Mouse (Mus musculus) MEL (cell line): ENCODE results near the gene Nat9. TPM values are rescaled to one million over a fixed set of nuclear protein-coding genes. Genes with fewer than 3 reads are reported as not detected.
A peak's percentile ranks its signal among the peaks of the same experiment; 100 is the strongest.

ENCODE experiments used
- DNase-seq: peaks from one replicate; pipeline ENCODE4 v3.0.0; 2011; ENCODE audit warnings: low read depth, low spot score
- H3K27ac ChIP-seq: 2 replicates; pipeline ENCODE4 v1.5.1; 2012; ENCODE audit warnings: low read depth, mild to moderate bottlenecking, control low read depth, low read length, moderate library complexity; ENCODE audit not compliant: control insufficient read depth
- H3K27me3 ChIP-seq, 2 experiments: fragments of 150-350 bp in 1 of 2; sonication (generic) in 1 of 2; 2 replicates each; pipeline ENCODE4 v1.6.1; 2012; ENCODE audit warnings: low read length in 2 of 2, mild to moderate bottlenecking in 2 of 2, improper control_type of control experiment in 1 of 2, moderate library complexity in 1 of 2; ENCODE audit not compliant: insufficient read depth in 2 of 2, control insufficient read depth in 1 of 2
- H3K36me3 ChIP-seq, 2 experiments: 2 replicates each; pipeline ENCODE4 v1.6.1; 2012 to 2014; ENCODE audit warnings: low read length in 2 of 2, improper control_type of control experiment in 1 of 2, inconsistent platforms in 1 of 2, mild to moderate bottlenecking in 1 of 2; ENCODE audit not compliant: insufficient read depth in 2 of 2, control insufficient read depth in 1 of 2
- H3K4me1 ChIP-seq, 2 experiments: fragments of 150-350 bp in 1 of 2; sonication (generic) in 1 of 2; 2 replicates each; pipeline ENCODE4 v1.6.1; 2012; ENCODE audit warnings: low read length in 2 of 2, improper control_type of control experiment in 1 of 2, mild to moderate bottlenecking in 1 of 2; ENCODE audit not compliant: insufficient read depth in 2 of 2, control insufficient read depth in 1 of 2
- H3K4me3 ChIP-seq, 2 experiments: fragments of 150-350 bp in 1 of 2; sonication (generic) in 1 of 2; 2 replicates each; pipeline ENCODE4 v1.5.1; 2012; ENCODE audit warnings: low read depth in 2 of 2, low read length in 2 of 2, mild to moderate bottlenecking in 2 of 2, moderate library complexity in 2 of 2, control low read depth in 1 of 2, improper control_type of control experiment in 1 of 2; ENCODE audit not compliant: control insufficient read depth in 1 of 2, insufficient read depth in 1 of 2
- H3K79me2 ChIP-seq: 2 replicates; pipeline ENCODE4 v1.6.1; 2012; ENCODE audit warnings: mild to moderate bottlenecking, low read length, moderate library complexity; ENCODE audit not compliant: control insufficient read depth, poor library complexity, insufficient read depth
- H3K9ac ChIP-seq: 2 replicates; pipeline ENCODE4 v1.6.1; 2012; ENCODE audit warnings: low read depth, mild to moderate bottlenecking, control low read depth, low read length, moderate library complexity; ENCODE audit not compliant: control insufficient read depth, poor library complexity, severe bottlenecking
- H3K9me3 ChIP-seq: fragments of 150-350 bp; sonication (generic); replicated peaks from 2 replicates; pipeline ENCODE4 v1.6.1; 2012; ENCODE audit warnings: mild to moderate bottlenecking, low read length, improper control_type of control experiment, moderate library complexity; ENCODE audit not compliant: insufficient read depth
- ELF1 ChIP-seq: IDR thresholded peaks from 2 replicates; pipeline ENCODE4 v1.6.1; 2014; ENCODE audit warnings: low read depth, mild to moderate bottlenecking, inconsistent platforms, low read length, improper control_type of control experiment, moderate library complexity
- EP300 ChIP-seq, 2 experiments: IDR thresholded peaks; 2 replicates each; pipeline ENCODE4 v1.6.1; 2011; ENCODE audit warnings: improper control_type of control experiment in 2 of 2, low read length in 2 of 2, low read depth in 1 of 2, mild to moderate bottlenecking in 1 of 2
- ETS1 ChIP-seq: IDR thresholded peaks from 2 replicates; pipeline ENCODE4 v1.6.1; 2012; ENCODE audit warnings: low read depth, mild to moderate bottlenecking, inconsistent platforms, low read length, improper control_type of control experiment, moderate library complexity
- GABPA ChIP-seq: IDR thresholded peaks from 2 replicates; pipeline ENCODE4 v1.6.1; 2012; ENCODE audit warnings: low read depth, mild to moderate bottlenecking, inconsistent platforms, low read length, improper control_type of control experiment, moderate library complexity
- GATA1 ChIP-seq: IDR thresholded peaks from 2 replicates; pipeline ENCODE4 v1.6.1; 2011; ENCODE audit warnings: low read depth, low read length, improper control_type of control experiment
- MXI1 ChIP-seq: IDR thresholded peaks from 2 replicates; pipeline ENCODE4 v1.6.1; 2011; ENCODE audit warnings: mild to moderate bottlenecking, low read depth, low read length, improper control_type of control experiment
- NELFE ChIP-seq: IDR thresholded peaks from 2 replicates; pipeline ENCODE4 v1.6.1; 2011; ENCODE audit warnings: low read depth, low read length, improper control_type of control experiment
- NRF1 ChIP-seq: IDR thresholded peaks from 2 replicates; pipeline ENCODE4 v1.6.1; 2014; ENCODE audit warnings: low read depth, mild to moderate bottlenecking, inconsistent platforms, low read length, improper control_type of control experiment, moderate library complexity; ENCODE audit not compliant: poor library complexity, insufficient read depth, severe bottlenecking
- RCOR1 ChIP-seq: IDR thresholded peaks from 2 replicates; pipeline ENCODE4 v1.6.1; 2012; ENCODE audit warnings: low read depth, mild to moderate bottlenecking, inconsistent platforms, low read length, improper control_type of control experiment
- TAL1 ChIP-seq: IDR thresholded peaks from 2 replicates; pipeline ENCODE4 v1.6.1; 2012; ENCODE audit warnings: mild to moderate bottlenecking, inconsistent platforms, low read length, moderate library complexity, mixed read lengths
- TCF12 ChIP-seq: IDR thresholded peaks from 2 replicates; pipeline ENCODE4 v1.6.1; 2014; ENCODE audit warnings: low read depth, mild to moderate bottlenecking, inconsistent platforms, low read length, improper control_type of control experiment, moderate library complexity
- UBTF ChIP-seq: IDR thresholded peaks from 2 replicates; pipeline ENCODE4 v1.6.1; 2012; ENCODE audit warnings: low read depth, mild to moderate bottlenecking, inconsistent platforms, low read length, improper control_type of control experiment, moderate library complexity, borderline replicate concordance; ENCODE audit not compliant: insufficient read depth
- ZC3H11A ChIP-seq: IDR thresholded peaks from 2 replicates; pipeline ENCODE4 v1.6.1; 2012; ENCODE audit warnings: low read depth, mild to moderate bottlenecking, inconsistent platforms, low read length, improper control_type of control experiment
- ZKSCAN1 ChIP-seq: IDR thresholded peaks from 2 replicates; pipeline ENCODE4 v1.6.1; 2012; ENCODE audit warnings: low read depth, mild to moderate bottlenecking, inconsistent platforms, low read length, improper control_type of control experiment, moderate library complexity
- ZMIZ1 ChIP-seq: IDR thresholded peaks from 2 replicates; pipeline ENCODE4 v1.6.1; 2012; ENCODE audit warnings: low read depth, mild to moderate bottlenecking, inconsistent platforms, low read length, improper control_type of control experiment, moderate library complexity
- polyA plus RNA-seq, 2 experiments: library from polyadenylated mRNA; stranded (reverse) in 1 of 2; unstranded in 1 of 2; fragments of >175 nt in 1 of 2; fragments of >200 nt in 1 of 2; gene quantifications; 2 replicates each; pipeline versions ENCODE4 v1.2.1 to v1.2.4; 2012; ENCODE audit warnings: low replicate concordance in 2 of 2, low read depth in 1 of 2; ENCODE audit not compliant: insufficient read length in 2 of 2, insufficient read depth in 1 of 2, missing spikeins in 1 of 2
- total RNA-seq: library from RNA; depleted of rRNA; stranded (reverse); fragments of 300-350 nt; gene quantifications from 2 replicates; pipeline ENCODE4 v1.2.3, GENCODE M21; 2012

Nat9 gene
- total and polyA plus RNA-seq, 3 experiments, result 46.1 to 92.4 TPM; not detected in 1

DNA sequence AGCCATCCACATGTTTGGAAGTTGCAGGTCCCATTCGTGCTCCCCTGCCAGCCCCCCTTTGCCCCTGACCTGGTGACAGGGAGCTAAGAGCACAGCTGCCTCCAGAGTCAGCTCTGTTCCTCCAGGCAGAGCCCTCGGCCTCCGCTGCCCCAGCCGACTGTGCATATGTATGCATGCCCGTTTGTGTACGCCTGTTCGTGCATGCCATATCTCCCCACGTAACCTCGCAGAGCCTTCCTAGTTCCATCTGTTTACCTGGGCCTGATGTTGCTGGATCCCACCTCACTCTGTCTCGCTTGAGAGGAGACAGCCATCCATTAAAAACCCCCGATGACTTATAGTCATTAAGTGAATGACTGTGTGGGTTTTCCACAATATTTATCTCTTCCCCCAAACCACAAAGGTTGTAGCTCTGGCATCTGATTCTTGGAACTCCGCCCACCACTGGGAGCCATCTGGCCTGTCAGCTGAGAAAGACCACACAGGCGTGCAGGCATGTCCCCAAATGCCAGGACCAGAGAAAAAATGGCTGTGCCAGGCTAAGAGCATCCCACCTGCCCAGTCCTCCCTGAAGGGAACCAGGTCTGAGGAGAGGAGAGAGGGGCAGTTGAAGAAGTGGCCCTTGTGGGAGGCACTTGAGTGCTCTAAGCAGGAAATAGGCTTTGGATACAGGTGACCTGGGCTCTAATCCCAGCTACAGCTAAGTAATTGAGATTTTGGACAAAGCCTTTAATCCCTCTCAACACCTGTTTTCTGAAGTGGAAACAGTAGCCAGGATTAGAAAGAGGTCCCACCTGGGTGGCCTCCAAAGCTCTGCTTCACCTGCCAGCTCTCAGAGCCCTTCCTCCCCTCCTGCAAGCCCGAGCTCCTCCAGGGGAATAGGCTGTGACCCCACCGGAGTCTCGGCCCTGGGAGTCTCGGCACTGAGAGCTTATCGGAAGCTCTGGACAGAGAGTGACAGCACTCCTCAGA is 30.1 kb upstream of the Nat9 start:
- TF ChIP-seq ZKSCAN1 (no peak), GATA1 (0 out of 2 replicates have a peak, but pooled peaks have one; percentile 23), ETS1 (peak; percentile 80), TCF12 (peak; percentile 7; the same call in 1 of the 2 replicates), MXI1 (0 out of 2 replicates have a peak, but pooled peaks have one; percentile 30), EP300 (IDR thresholded peaks at IDR 0.05; ENCODE audit: low read depth in 1 of 2, low read length in 2 of 2) (peak in 1 of 2 experiments; percentile 28; a peak in 1 of 4 replicates), NRF1 (no peak), GABPA (no peak), TAL1 (no peak), RCOR1 (peak; percentile 61; the same call in 1 of the 2 replicates)
- peak; percentile 40 for DNase-seq
- Histone ChIP-seq H3K9ac (no peak overlapping the region), H3K27me3 (no peaks in the 10 kb centered on the region), H3K4me3 (no peak overlapping the region), H3K9me3 (no peaks in the 10 kb centered on the region), H3K4me1 (peaks cover 0 to 2% of the 10 kb centered on the region in 2 experiments; a peak in 2 of 4 replicates), H3K79me2 (no peaks in the 10 kb centered on the region), H3K36me3 (peaks cover 0 to 4% of the 10 kb centered on the region in 2 experiments; a peak in 3 of 4 replicates), H3K27ac (no peak overlapping the region)

DNA sequence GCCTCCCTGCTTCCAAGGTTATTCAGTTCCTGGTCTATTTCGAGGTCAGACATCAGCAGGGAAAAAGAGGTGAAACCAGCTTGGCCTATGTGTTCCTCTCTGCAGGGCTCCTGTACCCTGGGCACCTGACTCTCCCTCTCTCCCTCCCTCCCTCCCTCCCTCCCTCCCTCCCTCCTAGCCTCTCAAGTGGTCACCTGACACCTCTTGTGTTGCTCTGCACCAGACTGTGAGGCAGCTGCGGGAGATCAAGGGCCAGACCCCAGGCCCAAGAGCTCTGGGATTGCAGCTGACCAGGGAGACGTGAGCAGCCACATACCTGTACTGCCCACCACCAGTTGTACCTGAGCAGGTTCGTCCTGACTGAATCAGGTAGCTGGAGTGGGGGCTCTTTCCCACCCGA is 27.5 kb upstream of the Nat9 start:
- TF ChIP-seq TCF12, result no peak
- no peak for TF ChIP-seq ELF1
- no peak for TF ChIP-seq MXI1
- TF ChIP-seq NELFE, result no peak
- no peak for TF ChIP-seq ZC3H11A
- no peak for TF ChIP-seq UBTF
- TF ChIP-seq GATA1, result no peak
- TF ChIP-seq ZMIZ1, result no peak
- H3K4me1 ChIP-seq, result peaks cover 0 to 2% of the 10 kb centered on the region in 2 experiments; a peak in 2 of 4 replicates
- no peak overlapping the region for H3K27ac ChIP-seq
- no peak for DNase-seq
- no peaks in the 10 kb centered on the region for H3K27me3 ChIP-seq
- no peaks in the 10 kb centered on the region for H3K9me3 ChIP-seq
- H3K4me3 ChIP-seq, result no peak overlapping the region
- no peaks in the 10 kb centered on the region for H3K79me2 ChIP-seq
- no peak overlapping the region for H3K9ac ChIP-seq
- H3K36me3 ChIP-seq, result peaks cover 0 to 2% of the 10 kb centered on the region in 2 experiments; a peak in 3 of 4 replicates
